Mouse (Mus musculus) adrenal gland, postnatal 14 days (tissue): ENCODE data around the gene Rundc3b. TPM values are rescaled to one million over a fixed set of nuclear protein-coding genes. Genes with fewer than 3 reads are reported as not detected.
A peak's percentile ranks its signal among the peaks of the same experiment; 100 is the strongest.

Source experiments
- DNase-seq: peaks from one replicate; pipeline ENCODE4 v3.0.0; 2021; ENCODE audit warnings: mixed read lengths
- total RNA-seq: library from RNA; stranded (reverse); gene quantifications from 2 replicates; pipeline ENCODE4 v1.2.3, GENCODE M21; 2021

Rundc3b gene
- total RNA-seq, 1 experiment from 2014 or later, result 4.6 TPM

DNA sequence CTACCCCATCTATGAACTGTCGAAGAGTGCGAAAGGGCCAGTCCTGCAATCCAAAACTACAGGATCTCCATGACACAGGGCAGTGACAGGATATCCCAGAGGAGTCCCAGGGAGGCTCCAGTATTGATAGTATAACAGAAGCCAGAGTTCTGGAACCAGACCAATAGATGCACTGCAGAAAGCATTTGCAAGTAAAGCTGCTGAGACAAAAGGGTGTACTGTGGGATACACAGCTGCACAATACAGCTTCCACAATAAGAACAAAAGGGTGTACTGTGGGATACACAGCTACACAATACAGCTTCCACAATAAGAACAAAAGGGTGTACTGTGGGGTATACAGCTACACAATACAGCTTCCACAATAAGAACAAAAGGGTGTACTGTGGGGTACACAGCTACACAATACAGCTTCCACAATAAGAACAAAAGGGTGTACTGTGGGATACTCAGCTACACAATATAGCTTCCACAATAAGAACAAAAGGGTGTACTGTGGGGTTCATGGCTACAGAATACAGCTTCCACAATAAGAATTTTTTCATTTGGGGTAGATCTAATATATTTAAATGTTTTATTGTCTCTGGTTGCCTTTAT lies 134.0 kb downstream of the Rundc3b start:
- DNase-seq, result no peak

DNA sequence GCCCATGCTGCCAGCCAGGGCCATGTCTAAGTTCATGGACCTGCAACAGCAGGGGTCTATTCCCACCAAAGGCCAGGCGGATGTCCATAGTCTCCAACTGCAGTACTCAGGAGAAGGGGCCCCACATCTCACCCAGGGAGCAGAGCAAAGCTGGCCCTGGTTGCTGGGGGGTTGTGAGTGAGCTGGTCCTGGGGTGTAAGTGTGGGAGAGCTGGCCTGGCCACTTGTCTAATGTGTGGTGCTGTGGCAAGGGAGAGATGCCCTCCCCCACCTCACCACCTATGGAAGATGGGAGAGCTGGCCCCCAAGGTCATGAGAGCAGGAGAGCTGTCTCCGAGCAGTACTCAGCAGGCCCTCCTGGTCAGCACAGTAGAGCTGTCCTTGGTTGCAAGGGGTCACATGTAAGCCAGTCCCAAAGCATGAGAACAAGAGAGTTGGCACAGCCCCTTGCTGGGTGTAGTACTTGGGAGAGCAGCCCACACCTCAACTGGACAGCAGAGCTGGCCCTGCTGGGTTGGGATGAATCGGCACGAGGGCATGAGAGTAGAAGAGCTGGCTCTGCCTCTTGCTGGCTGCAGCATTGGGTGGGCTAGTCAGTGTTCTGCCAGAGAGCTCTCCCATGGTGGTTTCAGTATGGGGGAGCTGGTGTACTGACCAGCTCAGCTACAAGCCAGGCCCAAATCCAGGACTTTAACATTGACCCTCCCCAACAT lies 134.6 kb downstream of the Rundc3b start:
- peak; percentile 6 for DNase-seq

DNA sequence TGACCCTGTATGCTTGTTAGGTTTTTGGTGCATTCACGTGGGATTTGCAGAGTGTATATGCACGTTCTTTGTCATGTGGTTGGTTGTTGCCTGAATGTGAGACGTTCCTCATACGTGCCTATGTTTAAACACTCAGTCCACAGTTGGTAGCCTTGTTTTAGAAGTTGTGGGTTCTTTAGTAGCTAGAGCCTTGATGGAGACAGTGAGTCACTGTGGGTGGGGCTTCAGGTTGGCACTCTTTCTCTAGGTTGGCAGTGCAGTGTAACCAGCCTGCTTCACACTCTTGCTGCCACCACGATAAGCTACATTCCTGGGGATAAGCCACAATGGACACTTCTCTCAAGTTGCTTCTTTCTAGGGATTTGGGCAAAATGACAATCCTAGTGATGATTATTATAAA lies 166.2 kb downstream of the Rundc3b start:
- peak; percentile 23 for DNase-seq

DNA sequence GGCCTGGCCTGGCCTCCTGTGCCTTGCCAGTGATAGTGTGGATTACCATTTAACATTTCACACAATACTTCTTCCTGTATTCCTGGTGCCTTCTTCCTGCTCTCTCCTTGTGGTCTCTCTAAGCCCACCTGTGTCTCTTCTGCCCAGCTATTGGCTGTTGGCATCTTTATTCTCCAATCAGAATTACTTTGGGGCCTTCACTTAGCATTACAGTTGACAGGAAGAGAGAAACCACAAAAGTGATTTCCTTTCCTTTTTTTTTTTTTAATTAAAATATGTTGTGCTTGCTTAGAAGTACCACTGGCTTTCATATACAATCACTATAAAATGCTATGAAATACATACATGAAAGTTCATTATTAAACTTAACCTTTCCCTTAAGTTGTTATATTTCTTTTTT lies 167.2 kb downstream of the Rundc3b start:
- DNase-seq, result no peak

Other genes starting within 250 kb of the Rundc3b start
- 11.8 and 12.9 TPM in 2 replicates for gene Dbf4, start 200.2 kb downstream of the Rundc3b start, total RNA-seq
- 10.6 and 11.4 TPM in 2 replicates for gene Slc25a40, start 200.1 kb downstream of the Rundc3b start, total RNA-seq
- 24.8 and 26.2 TPM in 2 replicates for gene Abcb1a, start 37.1 kb upstream of the Rundc3b start, total RNA-seq
- 417 and 547 TPM in 2 replicates for gene Abcb1b, start 175.2 kb upstream of the Rundc3b start, total RNA-seq